Mouse (Mus musculus): ENCODE data around the gene Ankrd39.
"Not testable (repeated sequence)": the region's sequence is repeated elsewhere in the genome, so short reads cannot be mapped to it uniquely, and the experiment has no call there.

Gene Ankrd39

GRCm38 (mm10) chr1:36552506-36552905 lies 5.3 kb upstream of the Ankrd39 start:
- no peak for DNase-seq (ENCODE audit: low spot score in 2 of 2)

- DNase-seq (ENCODE audit: low spot score in 2 of 2) = no peak
These were observed 4.7 kb upstream of the Ankrd39 start for GRCm38 (mm10) chr1:36551904-36552303.

- no peak for DNase-seq (ENCODE audit: low spot score in 2 of 2)
These were observed 3.0 kb upstream of the Ankrd39 start for GRCm38 (mm10) chr1:36550075-36550863.

GRCm38 (mm10) chr1:36549491-36549890 lies 2.2 kb upstream of the Ankrd39 start:
- DNase-seq (ENCODE audit: low spot score in 2 of 2) = no peak

GRCm38 (mm10) chr1:36548771-36549170 lies 1.5 kb upstream of the Ankrd39 start:
- no peak for DNase-seq (ENCODE audit: low spot score in 2 of 2)

GRCm38 (mm10) chr1:36547981-36548598 lies 845 bp upstream of the Ankrd39 start:
- no peak for DNase-seq (ENCODE audit: low spot score in 2 of 2)

- peak; percentile 27 to 56 for DNase-seq (ENCODE audit: low spot score in 2 of 2)
These were observed 1.2 kb downstream of the Ankrd39 start for GRCm38 (mm10) chr1:36545845-36546600.

- DNase-seq (ENCODE audit: low spot score in 2 of 2) = no peak
These were observed 1.9 kb downstream of the Ankrd39 start for GRCm38 (mm10) chr1:36545382-36545781.

- no peak for DNase-seq (ENCODE audit: low spot score in 2 of 2)
These were observed 4.3 kb downstream of the Ankrd39 start for GRCm38 (mm10) chr1:36542925-36543324.

- DNase-seq (ENCODE audit: low spot score in 2 of 2) = no peak
These were observed 5.4 kb downstream of the Ankrd39 start for GRCm38 (mm10) chr1:36541844-36542243.

GRCm38 (mm10) chr1:36540807-36541206 lies 6.4 kb downstream of the Ankrd39 start:
- no peak for DNase-seq (ENCODE audit: low spot score in 2 of 2)

GRCm38 (mm10) chr1:36540132-36540531 lies 7.1 kb downstream of the Ankrd39 start:
- no peak for DNase-seq (ENCODE audit: low spot score in 2 of 2)

GRCm38 (mm10) chr1:36539186-36539585 lies 8.1 kb downstream of the Ankrd39 start, which contains the start of gene Gm42417:
TSS of gene Gm42417 (minus strand) at chr1:36539429.
- no peak for DNase-seq (ENCODE audit: low spot score in 2 of 2)

GRCm38 (mm10) chr1:36538727-36539126 lies 8.5 kb downstream of the Ankrd39 start:
- no peak for DNase-seq (ENCODE audit: low spot score in 2 of 2)

- DNase-seq (ENCODE audit: low spot score in 2 of 2) = not testable (repeated sequence)
These were observed 10.5 kb downstream of the Ankrd39 start, which contains the start of gene Ankrd23 for GRCm38 (mm10) chr1:36536783-36537182. TSS of gene Ankrd23 (minus strand) at chr1:36536883.

- DNase-seq (ENCODE audit: low spot score in 2 of 2) = no peak
These were observed 10.9 kb downstream of the Ankrd39 start for GRCm38 (mm10) chr1:36536397-36536728.

- no peak for DNase-seq (ENCODE audit: low spot score in 2 of 2)
These were observed 11.5 kb downstream of the Ankrd39 start for GRCm38 (mm10) chr1:36535477-36536396.

- DNase-seq (ENCODE audit: low spot score in 2 of 2) = no peak
These were observed 12.6 kb downstream of the Ankrd39 start for GRCm38 (mm10) chr1:36534595-36535058.

- DNase-seq (ENCODE audit: low spot score in 2 of 2) = no peak
These were observed 13.7 kb downstream of the Ankrd39 start for GRCm38 (mm10) chr1:36533546-36533945.

GRCm38 (mm10) chr1:36531461-36531860 lies 15.8 kb downstream of the Ankrd39 start:
- no peak for DNase-seq (ENCODE audit: low spot score in 2 of 2)

GRCm38 (mm10) chr1:36530962-36531361 lies 16.3 kb downstream of the Ankrd39 start:
- DNase-seq (ENCODE audit: low spot score in 2 of 2) = no peak

Measured in thymus, postnatal 10 days (tissue).